Mouse (Mus musculus): Measurements from ENCODE around the gene Car8. TPM values are rescaled to one million over a fixed set of nuclear protein-coding genes. Genes with fewer than 3 reads are reported as not detected.
"Not testable (repeated sequence)": the region's sequence is repeated elsewhere in the genome, so short reads cannot be mapped to it uniquely, and the experiment has no call there.

Gene Car8
- polyA plus RNA-seq, 1 experiment from 2014 or later, result 8.9 TPM

DNA sequence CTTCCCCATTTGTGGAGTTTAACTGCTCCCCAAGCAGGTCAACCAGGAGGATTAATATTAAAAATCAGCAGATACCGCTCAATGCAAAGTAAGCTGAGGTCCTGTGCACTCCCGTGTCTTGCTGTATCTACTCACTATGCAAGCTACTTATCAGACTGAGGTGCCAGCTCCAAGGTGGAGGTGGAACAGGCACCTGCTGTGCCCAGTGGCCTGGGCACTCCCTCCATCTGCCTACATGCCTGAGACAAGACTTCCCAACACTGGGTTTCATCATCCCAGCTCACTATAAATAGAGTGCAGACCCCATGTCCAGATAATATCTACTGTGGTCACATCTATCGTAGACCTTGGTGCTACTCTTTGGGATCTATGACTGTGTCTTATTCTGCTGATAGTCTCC lies 127.0 kb downstream of the Car8 start:
- H3K9ac ChIP-seq (replicated peaks; ENCODE audit: low read depth, low read length), result no peak overlapping the region
- H3K9me3 ChIP-seq (ENCODE audit: control insufficient read depth, low read depth, low read length), result no peaks in the 10 kb centered on the region
- H3K36me3 ChIP-seq (ENCODE audit: control insufficient read depth, insufficient read depth, low read length), result no peaks in the 10 kb centered on the region
- 97% methylated on average over 3 of the region's 3 CpGs for WGBS
- H3K27me3 ChIP-seq (ENCODE audit: control insufficient read depth, insufficient read depth, low read length), result no peaks in the 10 kb centered on the region
- no peak for ATAC-seq (ENCODE audit: insufficient number of reproducible peaks, insufficient read depth, low FRiP score, low read depth)
- no peak overlapping the region for H3K4me2 ChIP-seq (replicated peaks; ENCODE audit: low read depth, low read length)
- no peak overlapping the region for H3K4me3 ChIP-seq (ENCODE audit: low read depth, low read length)
- H3K4me1 ChIP-seq (ENCODE audit: control insufficient read depth, insufficient read depth, low read length), result no peaks in the 10 kb centered on the region
- no peak overlapping the region for H3K27ac ChIP-seq (ENCODE audit: low read length)

DNA sequence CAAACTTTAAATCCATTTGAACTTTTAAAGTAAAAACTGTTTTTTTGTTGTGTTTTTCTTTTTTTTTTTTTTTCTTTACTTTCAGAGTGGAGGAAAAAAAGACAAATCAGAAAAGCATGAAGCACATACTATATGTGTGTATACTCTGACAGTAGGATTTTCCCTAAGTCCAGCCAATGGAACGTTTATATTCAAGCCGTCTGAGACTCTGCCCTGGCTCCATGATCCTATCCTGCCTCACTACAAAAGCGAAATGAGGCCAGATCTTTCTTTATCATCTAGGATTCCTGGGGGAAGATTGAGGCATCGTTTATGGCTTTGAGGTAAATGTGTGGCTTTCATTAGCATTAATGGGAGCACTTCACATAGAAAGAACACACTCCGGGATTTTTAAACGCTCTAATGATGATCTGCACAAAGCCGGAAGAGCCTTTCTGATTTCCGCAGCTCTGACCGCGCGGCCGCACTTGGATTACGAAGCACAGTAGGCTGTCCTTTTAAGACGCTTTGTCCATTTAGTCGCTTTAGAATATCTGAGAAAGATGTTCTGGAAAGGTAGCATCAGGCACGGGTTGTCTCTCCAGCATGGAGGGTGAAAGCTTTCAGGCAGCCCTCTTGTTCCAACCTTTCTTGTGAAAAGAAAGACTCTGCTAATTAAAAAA lies 128.8 kb downstream of the Car8 start:
- no peak for ATAC-seq (ENCODE audit: insufficient number of reproducible peaks, insufficient read depth, low FRiP score, low read depth)
- Histone ChIP-seq H3K27ac (ENCODE audit: low read length) (no peak overlapping the region), H3K4me2 (replicated peaks; ENCODE audit: low read depth, low read length) (no peak overlapping the region), H3K9ac (replicated peaks; ENCODE audit: low read depth, low read length) (no peak overlapping the region), H3K4me3 (ENCODE audit: low read depth, low read length) (no peak overlapping the region), H3K9me3 (ENCODE audit: control insufficient read depth, low read depth, low read length) (no peaks in the 10 kb centered on the region), H3K36me3 (ENCODE audit: control insufficient read depth, insufficient read depth, low read length) (no peaks in the 10 kb centered on the region), H3K27me3 (ENCODE audit: control insufficient read depth, insufficient read depth, low read length) (no peaks in the 10 kb centered on the region), H3K4me1 (ENCODE audit: control insufficient read depth, insufficient read depth, low read length) (no peaks in the 10 kb centered on the region)
- WGBS, result 84% methylated on average over 16 of the region's 16 CpGs

DNA sequence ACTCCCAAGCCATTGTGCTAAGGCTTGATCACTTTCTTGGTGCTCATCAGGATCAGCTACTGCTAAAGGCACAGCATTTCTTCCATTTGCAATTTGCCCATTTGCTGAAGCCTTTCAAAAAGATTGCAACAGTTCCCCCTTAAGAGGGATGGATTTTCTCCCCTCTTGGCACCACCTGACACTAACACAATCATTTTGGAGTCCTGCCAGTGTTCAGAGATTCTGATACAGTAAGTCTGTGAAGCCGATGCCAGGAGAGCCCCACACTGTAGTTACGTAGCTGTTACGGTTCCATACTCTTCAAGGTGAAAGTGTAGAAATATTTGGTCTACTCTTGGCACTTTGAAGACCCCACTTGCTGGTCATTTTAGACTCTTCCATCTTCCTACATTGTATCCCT lies 137.4 kb downstream of the Car8 start:
- Histone ChIP-seq H3K4me3 (ENCODE audit: low read depth, low read length) (no peak overlapping the region), H3K36me3 (ENCODE audit: control insufficient read depth, insufficient read depth, low read length) (no peaks in the 10 kb centered on the region), H3K4me2 (replicated peaks; ENCODE audit: low read depth, low read length) (no peak overlapping the region), H3K27ac (ENCODE audit: low read length) (no peak overlapping the region), H3K9me3 (ENCODE audit: control insufficient read depth, low read depth, low read length) (no peaks in the 10 kb centered on the region), H3K9ac (replicated peaks; ENCODE audit: low read depth, low read length) (no peak overlapping the region), H3K4me1 (ENCODE audit: control insufficient read depth, insufficient read depth, low read length) (no peaks in the 10 kb centered on the region), H3K27me3 (ENCODE audit: control insufficient read depth, insufficient read depth, low read length) (no peaks in the 10 kb centered on the region)
- ATAC-seq (ENCODE audit: insufficient number of reproducible peaks, insufficient read depth, low FRiP score, low read depth), result no peak
- WGBS, result 67% methylated on average over 3 of the region's 3 CpGs

DNA sequence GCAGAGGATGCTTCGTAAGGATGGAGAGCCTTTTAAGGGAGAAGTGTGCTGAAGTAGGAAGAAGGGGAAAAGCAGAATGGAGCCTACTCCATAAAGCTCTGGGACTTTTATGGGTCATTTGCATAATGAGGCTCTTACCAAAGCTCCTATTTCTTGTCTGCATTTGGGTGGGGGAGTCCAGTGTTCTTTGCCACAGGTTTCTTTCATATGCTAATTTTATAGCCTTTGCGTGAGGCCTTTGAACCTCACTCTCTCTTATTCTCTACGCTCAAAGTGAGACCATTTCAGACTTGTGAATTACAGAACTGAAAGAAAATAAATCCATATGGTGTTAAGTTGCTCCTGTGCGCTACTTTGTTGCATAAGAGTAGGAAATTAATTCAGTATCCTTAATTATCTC lies 140.8 kb downstream of the Car8 start:
- H3K4me1 ChIP-seq (ENCODE audit: control insufficient read depth, insufficient read depth, low read length), result no peaks in the 10 kb centered on the region
- H3K4me2 ChIP-seq (replicated peaks; ENCODE audit: low read depth, low read length), result no peak overlapping the region
- no peak for ATAC-seq (ENCODE audit: insufficient number of reproducible peaks, insufficient read depth, low FRiP score, low read depth)
- no peaks in the 10 kb centered on the region for H3K36me3 ChIP-seq (ENCODE audit: control insufficient read depth, insufficient read depth, low read length)
- H3K9me3 ChIP-seq (ENCODE audit: control insufficient read depth, low read depth, low read length), result no peaks in the 10 kb centered on the region
- H3K27ac ChIP-seq (ENCODE audit: low read length), result no peak overlapping the region
- WGBS, result 78% methylated on average over 4 of the region's 4 CpGs
- no peak overlapping the region for H3K4me3 ChIP-seq (ENCODE audit: low read depth, low read length)
- no peak overlapping the region for H3K9ac ChIP-seq (replicated peaks; ENCODE audit: low read depth, low read length)
- H3K27me3 ChIP-seq (ENCODE audit: control insufficient read depth, insufficient read depth, low read length), result no peaks in the 10 kb centered on the region

DNA sequence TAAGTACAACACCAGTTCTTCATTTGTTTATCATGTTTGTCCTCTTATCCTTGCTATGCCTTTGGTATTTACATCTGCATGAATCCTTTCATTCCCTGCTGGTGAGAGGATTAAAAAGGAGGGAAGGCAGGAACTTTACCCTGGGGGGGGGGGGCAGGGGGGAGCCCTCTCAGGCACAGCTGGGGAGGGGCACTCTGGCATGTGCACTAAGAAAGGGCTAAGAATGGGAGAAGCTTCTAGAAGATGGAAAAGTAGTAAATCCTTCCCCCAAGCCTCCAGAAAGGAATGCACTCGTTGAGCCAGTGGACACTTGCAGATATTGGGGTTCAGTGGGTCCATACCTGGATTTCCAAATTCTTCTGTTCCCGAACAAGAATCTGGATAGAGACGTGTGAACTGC lies 141.2 kb downstream of the Car8 start:
- Histone ChIP-seq H3K36me3 (ENCODE audit: control insufficient read depth, insufficient read depth, low read length) (no peaks in the 10 kb centered on the region), H3K4me1 (ENCODE audit: control insufficient read depth, insufficient read depth, low read length) (no peaks in the 10 kb centered on the region), H3K4me3 (ENCODE audit: low read depth, low read length) (no peak overlapping the region), H3K9me3 (ENCODE audit: control insufficient read depth, low read depth, low read length) (no peaks in the 10 kb centered on the region), H3K9ac (replicated peaks; ENCODE audit: low read depth, low read length) (no peak overlapping the region), H3K4me2 (replicated peaks; ENCODE audit: low read depth, low read length) (no peak overlapping the region), H3K27ac (ENCODE audit: low read length) (no peak overlapping the region), H3K27me3 (ENCODE audit: control insufficient read depth, insufficient read depth, low read length) (no peaks in the 10 kb centered on the region)
- ATAC-seq (ENCODE audit: insufficient number of reproducible peaks, insufficient read depth, low FRiP score, low read depth), result no peak
- 67% methylated on average over 3 of the region's 3 CpGs for WGBS

DNA sequence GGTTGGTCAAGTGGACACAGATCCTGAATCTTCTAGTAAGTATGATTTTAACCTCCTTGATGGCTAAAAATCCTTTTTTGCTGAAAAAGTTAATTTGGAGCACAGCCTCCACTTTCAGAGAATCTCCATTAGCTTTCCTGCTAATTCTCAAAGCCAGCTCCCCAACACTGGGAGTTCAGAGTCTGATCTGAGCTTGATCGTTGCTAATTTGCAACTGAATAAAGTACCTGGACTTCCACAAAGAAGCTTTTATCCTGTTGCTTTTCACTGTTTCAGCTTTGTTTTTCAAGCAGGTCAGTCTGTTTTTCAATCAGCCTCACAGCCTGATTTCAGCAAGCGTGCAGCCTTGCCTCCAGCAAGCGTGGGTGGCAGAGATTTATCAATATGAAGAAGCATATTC lies 145.3 kb downstream of the Car8 start:
- not testable (repeated sequence) for ATAC-seq (ENCODE audit: insufficient number of reproducible peaks, insufficient read depth, low FRiP score, low read depth); H3K4me1 ChIP-seq (ENCODE audit: control insufficient read depth, insufficient read depth, low read length); H3K27me3 ChIP-seq (ENCODE audit: control insufficient read depth, insufficient read depth, low read length); H3K9ac ChIP-seq (replicated peaks; ENCODE audit: low read depth, low read length); H3K4me3 ChIP-seq (ENCODE audit: low read depth, low read length); H3K36me3 ChIP-seq (ENCODE audit: control insufficient read depth, insufficient read depth, low read length); H3K4me2 ChIP-seq (replicated peaks; ENCODE audit: low read depth, low read length); H3K27ac ChIP-seq (ENCODE audit: low read length); H3K9me3 ChIP-seq (ENCODE audit: control insufficient read depth, low read depth, low read length)
- WGBS, result 90% methylated on average over 3 of the region's 3 CpGs

Small RNA genes within 50 kb of the gene (microRNA-seq; reads per million reads assigned to microRNA genes)
- not detected for gene Gm25355

All from stomach, embryonic 14.5 days (tissue).